Mouse (Mus musculus): Measurements from ENCODE around the gene Lmf2.

- TF ChIP-seq CTCF (conservative IDR thresholded peaks at IDR 0.05; ENCODE audit: low read length): no peak
- no peak for TF ChIP-seq POU5F1 (IDR thresholded peaks at IDR 0.05; ENCODE audit: borderline replicate concordance, low read length)
- no peak for TF ChIP-seq NANOG (IDR thresholded peaks at IDR 0.05; ENCODE audit: borderline replicate concordance, low read length)
Measured at GRCm38 (mm10) chr15:89387127-89387526, 31.7 kb upstream of the Lmf2 start.
